20 mouse cellular contexts compared by ENCODE assay signal in the genomic region with DNA sequence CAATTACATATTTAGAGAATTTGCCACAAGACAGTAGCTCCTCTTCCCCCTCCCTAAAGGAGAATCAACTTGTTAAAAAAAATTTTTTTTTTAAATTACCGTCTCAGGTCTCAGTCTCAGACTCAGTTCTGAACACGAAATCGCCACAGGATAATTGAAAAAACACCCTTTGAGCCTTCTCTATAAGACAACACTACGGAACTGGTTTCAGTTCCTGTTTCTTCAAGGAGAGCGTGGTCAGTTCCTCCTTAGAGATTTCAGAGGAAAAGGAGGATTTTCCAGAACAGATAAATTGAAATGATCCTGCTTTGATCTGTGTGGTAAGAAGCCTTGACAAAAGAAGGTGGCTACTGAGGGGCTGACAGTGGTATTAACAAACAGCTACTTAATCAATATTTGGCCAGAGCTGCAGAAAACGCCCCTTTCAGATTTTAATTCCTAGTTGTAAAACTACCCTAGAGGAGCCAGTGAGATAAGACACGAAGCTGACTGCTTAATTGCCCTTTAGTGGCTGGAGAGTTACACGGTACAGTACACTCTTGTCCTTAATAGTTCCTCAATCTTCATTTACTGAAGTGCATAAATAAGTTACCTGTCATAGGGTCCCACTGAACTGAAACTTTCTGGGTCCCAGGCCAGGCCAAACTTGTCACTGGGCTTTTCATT. TPM values are rescaled to one million over a fixed set of nuclear protein-coding genes. Genes with fewer than 3 reads are reported as not detected.
DNase-seq lines count a peak whose midpoint lies in the region; ATAC-seq lines count a peak whose summit lies in the region.
"Had no signal": no experiment of that assay in that cellular context is flagged by ENCODE, and none has a peak within 500 bp of the region (broad histone marks: within the 10 kb centered on the region; RNA-seq: fewer than 3 reads in every experiment).

No protein-coding gene starts in this region.

- no peak overlapping the region for H3K27ac ChIP-seq in kidney, embryonic 16.5 days (ENCODE audit: low read length)
- H3K27ac ChIP-seq: gastrocnemius, adult 2 months; heart, embryonic 13.5 days; limb, embryonic 15.5 days; lung, embryonic 15.5 days; stomach, embryonic 15.5 days had no signal

- no peak overlapping the region for H3K9ac ChIP-seq in kidney, embryonic 16.5 days (replicated peaks; ENCODE audit: low read length)
- H3K9ac ChIP-seq: heart, embryonic 13.5 days; limb, embryonic 15.5 days; lung, embryonic 15.5 days; stomach, embryonic 15.5 days had no signal

- ATAC-seq in kidney, embryonic 16.5 days (ENCODE audit: low FRiP score, low TSS enrichment): peak; percentile 80; the same call in 1 of the 2 replicates
- peak; percentile 89 for ATAC-seq in granulocyte monocyte progenitor cell, adult 5-6 weeks (replicated peaks; ENCODE audit: poor library complexity, severe bottlenecking)
- peak; percentile 73 for ATAC-seq in megakaryocyte progenitor cell, adult 5-6 weeks (replicated peaks; ENCODE audit: poor library complexity)
- no peak for ATAC-seq in activated CD4-positive, CD25-positive, alpha-beta regulatory T cell, adult 4 months
- ATAC-seq: Patski had no signal

- no peaks in the 10 kb centered on the region for H3K9me3 ChIP-seq in kidney, embryonic 16.5 days (ENCODE audit: low read length)
- H3K9me3 ChIP-seq: heart, embryonic 13.5 days; limb, embryonic 15.5 days; lung, embryonic 15.5 days; stomach, embryonic 15.5 days had no signal

- peaks cover 91% of the 10 kb centered on the region for H3K27me3 ChIP-seq in kidney, embryonic 16.5 days (ENCODE audit: insufficient read depth, low read length)

- H3K4me3 ChIP-seq in kidney, embryonic 16.5 days (ENCODE audit: low read length): no peak overlapping the region
- H3K4me3 ChIP-seq: gastrocnemius, adult 2 months; heart, embryonic 13.5 days; limb, embryonic 15.5 days; lung, embryonic 15.5 days; stomach, embryonic 15.5 days had no signal

- no peaks in the 10 kb centered on the region for H3K36me3 ChIP-seq in kidney, embryonic 16.5 days (ENCODE audit: insufficient read depth, low read length)
- H3K36me3 ChIP-seq: heart, embryonic 13.5 days; limb, embryonic 15.5 days; lung, embryonic 15.5 days; stomach, embryonic 15.5 days had no signal

- H3K4me2 ChIP-seq in kidney, embryonic 16.5 days (replicated peaks; ENCODE audit: low read depth, low read length): no peak overlapping the region
- H3K4me2 ChIP-seq: heart, embryonic 13.5 days; limb, embryonic 15.5 days; lung, embryonic 15.5 days; stomach, embryonic 15.5 days had no signal

- DNase-seq in kidney, adult 9 months: no peak
- DNase-seq in c-Kit-positive CD71-negative TER-119-negative erythroid progenitor cells, embryonic 14.5 days (ENCODE audit: low read depth): peak; percentile 29
- no peak for DNase-seq in layer of hippocampus, postnatal 14 days (ENCODE audit: low spot score in 2 of 2)
- DNase-seq in layer of hippocampus, postnatal 36 days: no peak
- DNase-seq: adrenal gland, adult 2 months; cerebellum, postnatal 36 days; gastrocnemius, adult 2 months; kidney, postnatal 14 days had no signal

- peaks cover 17% of the 10 kb centered on the region for H3K4me1 ChIP-seq in kidney, embryonic 16.5 days (ENCODE audit: insufficient read depth, low read length)

- WGBS in kidney, embryonic 16.5 days: 2% methylated on average over 8 of the region's 8 CpGs

RNA-seq across cellular contexts. Expression of a gene that starts 9.7 kb away (rescaled TPM):
- 0.05 TPM in 1 of 2 replicates, not detected in the other for polyA plus RNA-seq in kidney, embryonic 16.5 days (2015; fragmentation: Nextera tagmentation; extraction: Ambion mirVana)
- total RNA-seq in granulocyte monocyte progenitor cell, adult 5-6 weeks (2014; fragmentation: Nextera tagmentation): not detected in 2 replicates
- total RNA-seq in granulocyte monocyte progenitor cell, adult 5-6 weeks (2017): not detected in 2 replicates
- total RNA-seq in megakaryocyte progenitor cell, adult 5-6 weeks (2015): not detected in 2 replicates
- not detected in 2 replicates for total RNA-seq in megakaryocyte progenitor cell, adult 5-6 weeks (2017)
- under 1 TPM in 1 of 2 experiments, not detected in 1; 0.17 TPM for polyA plus RNA-seq in activated CD4-positive, CD25-positive, alpha-beta regulatory T cell, adult 4 months (2017; shearing (Covaris generic))
- total RNA-seq in layer of hippocampus, postnatal 14 days (2021): not detected
- total RNA-seq in layer of hippocampus, postnatal 36 days (2021): not detected
- total RNA-seq: adrenal gland, adult 2 months; gastrocnemius, adult 2 months; layer of hippocampus, postnatal 25 days; megakaryocyte-erythroid progenitor cell, adult 5-6 weeks had no signal
- polyA plus RNA-seq: adrenal gland, adult 2 months; urinary bladder, adult 2 months had no signal
